Mouse (Mus musculus) mammary gland, adult 2 months (tissue): ENCODE data around the gene Fancc. TPM values are rescaled to one million over a fixed set of nuclear protein-coding genes. Genes with fewer than 3 reads are reported as not detected.

Source experiments
- polyA plus RNA-seq: library from polyadenylated mRNA; depleted of rRNA; stranded (reverse); fragments of >200 nt; gene quantifications from 2 replicates; pipeline ENCODE4 v1.2.3, GENCODE M21; 2012; ENCODE audit warnings: low replicate concordance; rRNA removed

Fancc gene
- 8.0 and 10.6 TPM in 2 replicates for polyA plus RNA-seq

GRCm38 (mm10) chr13:63496646-63497582 lies at the start of gene Fancc:
Gene Fancc (minus strand): TSS chr13:63497278.

Other genes with a start within 250 kb of the Fancc start
- 14.3 and 22.4 TPM in 2 replicates for gene Ptch1, start 76.3 kb upstream of the Fancc start, polyA plus RNA-seq